Mouse (Mus musculus) monocyte, adult 5-6 weeks (primary cell): ENCODE results near the gene Cep41. TPM values are rescaled to one million over a fixed set of nuclear protein-coding genes. Genes with fewer than 3 reads are reported as not detected.

ENCODE experiments used
- ATAC-seq: fragments of 153-309, 156-312 bp; replicated peaks from 2 replicates; pipeline ENCODE4 v1.8.0; 2017; ENCODE audit warnings: mild to moderate bottlenecking; ENCODE audit not compliant: low TSS enrichment, insufficient number of reproducible peaks, severe bottlenecking, poor library complexity, low FRiP score
- total RNA-seq: library from RNA; stranded (forward); fragments of 200-1000, 200-491, 200-594 nt; gene quantifications from 3 replicates; pipeline ENCODE4 v1.2.3, GENCODE M21; 2017

Gene Cep41
- total RNA-seq, 1 experiment from 2014 or later = 1.0 TPM

GRCm38 (mm10) chr6:30611212-30611611, 82.3 kb downstream of the Cep41 start:
- no peak for ATAC-seq

DNA sequence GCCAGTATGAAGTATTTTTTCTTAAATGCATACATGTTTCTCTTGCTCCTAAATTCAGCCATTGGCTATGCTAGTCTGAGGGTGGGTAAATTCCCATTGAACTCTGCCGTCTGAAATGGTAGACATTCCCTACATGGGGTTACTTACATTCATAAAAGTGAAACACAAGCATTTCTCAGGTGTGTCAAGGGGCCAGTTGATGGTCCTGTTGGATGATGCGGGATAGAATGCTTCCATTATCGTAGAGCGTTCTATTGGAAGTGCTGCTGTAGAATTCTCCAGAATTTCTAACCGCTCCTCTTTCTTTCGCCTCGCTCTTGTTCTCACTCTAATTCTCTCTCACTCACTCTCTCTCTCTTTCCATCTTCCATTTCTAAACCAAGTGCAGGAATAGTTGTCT, 82.8 kb downstream of the Cep41 start, which contains the start of gene Cpa5:
TSS of gene Cpa5 (plus strand) at position 301 of the 400 bp plus-strand sequence.
- ATAC-seq = no peak

- ATAC-seq = no peak
Observed at GRCm38 (mm10) chr6:30605672-30606071, 87.9 kb downstream of the Cep41 start.

- no peak for ATAC-seq
Observed at GRCm38 (mm10) chr6:30605111-30605510, 88.4 kb downstream of the Cep41 start.

GRCm38 (mm10) chr6:30604342-30604867, 89.1 kb downstream of the Cep41 start:
- no peak for ATAC-seq

Other genes starting within 250 kb of the Cep41 start
- gene Tmem209, start 184.0 kb downstream of the Cep41 start, total RNA-seq = 17.6 to 26.6 TPM (median 17.8 TPM) in 3 replicates
- not detected in 3 replicates for gene Ssmem1, start 183.9 kb downstream of the Cep41 start, total RNA-seq
- not detected in 3 replicates for gene Cpa2, start 152.2 kb downstream of the Cep41 start, total RNA-seq
- not detected in 3 replicates for gene Cpa4, start 125.4 kb downstream of the Cep41 start, total RNA-seq
- not detected in 3 replicates for gene Cpa5, start 82.7 kb downstream of the Cep41 start, total RNA-seq
- not detected in 3 replicates for gene Cpa1, start 54.5 kb downstream of the Cep41 start, total RNA-seq
- 0.86 to 2.5 TPM in 2 of 3 replicates, not detected in the other for gene Mest, start 29.8 kb upstream of the Cep41 start, total RNA-seq
- 40.5 to 51.7 TPM (median 47.6 TPM) in 3 replicates for gene Copg2, start 203.0 kb upstream of the Cep41 start, total RNA-seq
- gene Tsga13, start 221.8 kb upstream of the Cep41 start, total RNA-seq = not detected in 3 replicates